Mouse (Mus musculus) frontal cortex, postnatal 14 days (tissue): ENCODE results near the gene March1.
"Not testable (repeated sequence)": the region's sequence is repeated elsewhere in the genome, so short reads cannot be mapped to it uniquely, and the experiment has no call there.

Source experiments
- DNase-seq, 2 experiments: peaks; one replicate each; pipeline ENCODE4 v3.0.0; 2022; ENCODE audit warnings: low spot score in 2 of 2

The March1 gene

DNA sequence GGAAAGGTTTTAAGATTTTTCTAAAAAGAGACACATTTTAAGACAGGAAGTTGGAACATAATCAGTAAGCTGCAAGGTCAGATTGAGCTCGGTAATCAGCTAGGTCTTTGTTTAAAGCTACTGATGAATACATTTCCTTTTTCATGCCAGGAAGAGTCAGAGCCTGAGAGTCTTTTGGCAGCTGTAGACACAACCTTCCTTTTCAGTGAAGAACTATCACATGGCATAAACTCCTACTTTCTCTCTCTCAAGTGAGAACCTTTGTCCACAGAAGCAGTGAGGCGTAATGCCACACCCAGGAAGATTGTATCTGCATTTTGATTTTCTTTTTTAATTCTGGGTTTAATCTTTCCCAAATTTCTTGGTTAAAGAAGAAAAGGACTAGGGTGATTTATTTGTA lies 795.4 kb downstream of the March1 start:
- DNase-seq, result no peak

DNA sequence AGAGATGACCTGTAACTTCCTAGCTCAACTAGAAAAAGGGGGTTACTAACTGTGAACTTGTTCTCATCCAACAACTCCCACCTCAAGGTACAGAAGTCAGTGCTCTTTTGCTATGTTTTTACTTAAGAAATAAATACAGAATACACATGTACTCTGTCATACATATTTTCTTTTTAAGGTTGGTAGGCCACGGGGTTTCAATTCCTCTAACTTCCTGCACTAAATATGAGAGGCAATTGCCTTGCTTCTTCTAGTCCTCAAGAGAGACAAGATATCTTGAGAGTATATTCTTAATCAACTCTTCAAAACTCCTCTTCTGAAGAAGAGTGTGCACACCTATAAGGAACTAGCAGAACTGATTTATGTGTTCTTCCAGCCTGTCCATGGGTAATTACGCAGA lies 797.5 kb downstream of the March1 start:
- DNase-seq, result no peak

DNA sequence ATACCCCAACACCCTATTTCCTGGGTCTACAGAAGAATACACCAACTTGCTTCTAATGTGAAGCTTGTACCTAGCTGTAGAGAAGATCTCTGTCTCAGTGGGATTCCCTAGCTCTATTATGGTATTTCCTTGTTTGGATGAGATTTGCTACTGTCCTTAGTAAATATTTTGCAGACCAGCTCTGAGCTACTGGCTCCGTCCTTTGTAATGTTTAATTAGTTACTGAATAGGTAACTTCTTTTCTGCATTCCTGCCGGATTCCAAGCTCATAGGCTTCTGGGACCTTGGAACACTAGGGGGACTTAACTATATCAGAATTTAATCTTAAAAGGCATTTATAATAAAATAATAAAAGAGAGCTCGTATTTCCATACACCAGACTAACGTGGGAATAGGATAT lies 799.9 kb downstream of the March1 start:
- DNase-seq, result not testable (repeated sequence)

DNA sequence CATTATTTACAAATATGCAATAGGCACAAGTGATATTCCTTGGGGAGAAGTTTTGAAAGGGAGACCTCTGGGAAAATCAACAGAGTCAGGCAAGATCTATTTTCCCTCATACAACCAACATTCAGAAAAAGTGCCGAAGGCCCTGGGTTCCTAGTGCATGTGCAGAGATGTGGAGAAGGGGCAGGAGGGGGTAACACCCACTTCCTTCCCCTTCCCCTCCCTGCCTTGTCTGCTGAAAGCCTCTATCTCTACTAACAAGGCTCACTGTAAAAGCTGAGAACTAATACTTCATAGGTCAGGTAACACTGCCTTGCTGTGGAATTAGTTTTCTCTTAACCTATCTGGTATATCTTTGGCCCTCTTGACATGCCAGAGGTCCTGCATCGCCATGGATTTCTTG lies 812.9 kb downstream of the March1 start:
- DNase-seq, result no peak

DNA sequence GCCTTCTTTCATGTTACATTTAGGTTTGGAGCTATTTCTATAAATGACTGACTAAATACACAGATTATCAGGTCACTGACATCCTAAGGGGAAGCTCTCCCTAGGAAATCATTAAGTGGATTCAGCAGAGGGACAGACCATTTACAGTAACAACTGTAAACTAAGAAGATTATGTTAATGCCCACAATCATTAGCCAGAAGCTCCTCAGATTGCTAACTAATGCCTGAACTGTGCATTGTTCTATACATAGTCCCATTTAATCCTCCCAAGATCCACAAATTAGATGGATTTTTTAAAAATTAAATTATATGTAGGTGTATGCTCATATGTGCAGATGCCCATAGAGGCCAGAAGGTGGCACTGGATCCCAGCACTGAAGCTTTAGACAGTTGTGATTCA lies 815.9 kb downstream of the March1 start:
- DNase-seq, result no peak

DNA sequence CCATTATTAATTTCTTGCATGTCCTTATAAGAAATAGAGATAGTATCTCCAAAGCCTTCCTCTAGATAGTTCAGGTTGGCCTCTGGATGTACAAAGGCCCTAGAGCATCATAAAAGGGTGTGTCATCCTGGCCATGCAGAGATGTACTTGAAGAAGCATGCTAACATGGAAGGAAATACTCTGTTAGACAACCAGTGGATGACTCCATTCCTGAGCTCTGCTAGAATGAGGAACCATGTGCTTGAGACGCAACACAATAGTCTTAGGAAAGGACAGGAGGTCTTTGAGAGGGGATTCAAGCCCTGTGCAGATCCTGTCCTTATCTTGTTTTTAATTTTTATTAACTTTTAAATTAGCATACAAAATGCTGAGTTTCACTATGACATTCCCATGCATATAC lies 819.1 kb downstream of the March1 start:
- no peak for DNase-seq

DNA sequence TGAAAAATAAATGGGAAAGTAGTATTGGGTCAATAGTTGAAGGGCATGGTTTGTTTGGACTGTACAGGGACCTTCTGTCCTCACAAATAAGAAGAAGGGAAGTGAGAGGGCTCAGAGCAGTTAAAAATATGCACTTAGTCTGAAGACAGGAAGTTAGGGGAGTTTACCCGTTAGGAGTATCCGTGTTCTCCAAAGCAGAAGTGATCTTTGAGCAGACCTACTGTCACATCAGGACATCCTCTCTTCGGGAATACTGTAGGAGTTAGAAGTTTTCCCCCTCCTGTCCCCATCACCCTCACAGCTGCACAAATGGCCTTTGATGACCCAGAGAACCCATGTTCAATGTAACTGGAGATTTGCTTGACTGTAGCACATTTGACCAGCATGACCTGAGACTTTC lies 820.2 kb downstream of the March1 start:
- DNase-seq, result no peak

DNA sequence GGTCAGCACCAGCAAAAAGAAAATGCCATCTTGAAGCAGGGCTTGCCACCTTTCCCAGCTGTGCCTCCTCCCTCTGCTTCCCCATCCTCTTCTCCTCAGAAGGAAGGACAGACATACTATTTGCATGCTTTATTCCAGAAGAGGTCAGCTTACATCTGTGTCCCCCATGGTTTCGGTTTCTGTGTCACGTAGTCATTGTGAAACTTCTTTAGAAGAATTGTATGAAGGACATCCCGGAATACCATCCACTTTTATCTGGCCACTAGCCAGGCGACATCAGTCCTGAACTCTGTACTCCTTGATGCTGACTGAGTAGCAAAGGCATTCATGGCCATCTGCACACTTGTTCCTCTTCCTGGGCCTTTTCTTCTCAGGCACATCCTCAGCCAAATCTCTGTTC lies 820.8 kb downstream of the March1 start:
- DNase-seq, result no peak

DNA sequence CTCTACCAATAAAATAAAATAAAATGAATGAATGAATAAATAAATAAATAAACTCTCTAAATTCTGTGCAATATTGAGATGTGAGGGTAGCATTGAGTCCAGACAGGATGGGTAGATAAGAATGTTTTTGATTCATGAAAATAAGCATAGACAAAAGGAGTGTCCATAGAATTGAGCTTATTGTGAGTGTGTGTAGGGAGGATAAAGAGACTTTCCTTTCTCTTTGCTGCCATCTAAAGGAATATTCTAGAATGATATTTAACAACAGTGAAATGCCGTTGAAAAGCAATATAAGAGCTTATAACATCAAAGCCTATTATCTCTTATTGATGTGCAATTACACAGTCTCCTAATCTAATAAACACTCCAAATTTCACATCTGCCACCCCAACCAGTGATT lies 823.4 kb downstream of the March1 start:
- DNase-seq, result no peak

DNA sequence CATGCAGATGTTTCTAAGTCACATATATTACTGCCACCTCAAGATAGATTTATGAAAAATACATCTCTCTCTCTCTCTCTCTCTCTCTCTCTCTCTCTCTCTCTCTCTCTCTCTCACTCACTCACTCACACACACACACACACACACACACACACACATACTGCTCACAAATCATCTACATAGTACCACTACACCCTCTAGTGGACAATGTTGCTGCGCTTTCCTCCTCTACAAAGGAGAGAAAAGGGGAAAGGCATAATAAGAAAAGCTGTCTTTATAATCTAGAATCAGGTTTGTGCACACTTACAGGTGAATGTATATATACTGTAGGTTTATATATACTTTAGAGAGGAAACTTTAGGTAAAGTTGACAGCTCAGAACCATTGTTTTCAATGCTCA lies 825.1 kb downstream of the March1 start:
- DNase-seq, result no peak

DNA sequence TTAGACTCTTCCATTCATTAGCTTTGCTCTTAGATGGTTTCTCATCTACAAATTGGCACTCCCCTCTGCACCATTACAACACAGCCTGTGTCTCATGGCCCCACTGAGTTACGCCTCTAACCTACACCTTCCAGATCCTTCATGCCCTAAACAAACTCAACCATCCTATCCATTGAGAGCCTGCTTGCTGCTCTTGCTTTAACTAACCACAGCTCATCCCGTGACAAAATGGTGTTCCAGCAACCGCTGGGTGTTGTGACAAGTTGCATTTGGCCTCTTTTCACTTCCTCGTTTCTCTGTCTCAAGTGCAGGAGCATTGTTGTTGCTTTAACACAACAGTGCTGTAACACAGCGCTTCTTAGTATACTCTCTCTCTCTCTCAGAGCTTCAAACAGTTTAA lies 826.4 kb downstream of the March1 start:
- no peak for DNase-seq

DNA sequence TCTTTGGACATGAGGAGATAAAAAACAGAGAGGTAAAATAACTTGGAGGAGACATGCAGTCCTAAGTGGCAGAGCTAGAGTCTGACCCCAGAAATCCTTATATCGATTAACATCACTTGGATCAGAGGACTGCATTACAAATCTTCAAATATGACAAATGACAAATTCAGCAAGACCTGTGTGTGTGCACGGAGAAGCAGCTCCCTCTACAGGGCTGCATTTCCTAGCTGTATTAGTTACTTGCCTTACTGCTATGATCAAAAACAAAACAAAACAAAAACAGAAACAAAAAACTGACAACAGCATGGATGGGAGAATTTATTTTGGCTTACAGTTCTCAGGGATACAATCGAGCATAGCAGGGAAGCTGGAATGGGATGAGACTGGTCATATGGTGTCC lies 827.7 kb downstream of the March1 start:
- no peak for DNase-seq

DNA sequence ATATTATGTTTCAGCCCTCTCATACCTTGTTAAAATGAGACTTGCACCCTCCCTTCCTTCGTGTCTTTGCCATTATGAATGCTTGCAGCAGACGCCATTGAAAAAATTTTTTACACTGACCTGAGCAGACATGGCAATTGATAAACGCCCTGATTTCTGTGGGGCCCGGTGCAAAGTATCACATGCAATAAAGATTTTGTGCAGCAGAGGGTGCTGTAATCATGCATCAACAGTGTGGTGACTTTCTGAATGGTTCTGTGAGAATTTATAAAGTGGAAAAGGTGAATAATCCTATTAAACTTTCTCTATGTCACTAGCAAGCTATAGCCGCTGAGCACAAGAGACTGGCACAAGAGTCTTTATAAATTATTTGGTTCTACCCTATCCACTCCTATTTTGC lies 833.0 kb downstream of the March1 start:
- peak in 1 of 2 experiments; percentile 38 for DNase-seq

DNA sequence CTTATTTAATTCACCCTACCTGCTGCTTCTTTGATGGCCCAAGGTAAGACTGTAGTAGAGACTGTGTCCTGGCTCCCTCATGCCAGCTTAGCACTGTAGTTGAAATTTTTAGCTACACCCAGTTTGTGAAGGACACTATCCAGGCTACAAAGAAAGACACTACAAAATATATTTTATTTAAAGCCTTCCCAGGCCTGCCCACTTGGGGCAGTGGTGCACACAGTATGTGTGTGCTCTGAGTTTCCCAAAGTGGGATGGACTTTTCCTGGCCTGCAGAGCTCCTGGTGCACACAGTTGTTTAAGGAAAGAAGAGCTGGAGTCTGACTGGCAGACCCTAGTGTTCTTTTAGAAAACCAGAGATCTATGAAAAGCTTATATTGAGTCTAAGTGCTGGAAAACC lies 839.4 kb downstream of the March1 start:
- no peak for DNase-seq

DNA sequence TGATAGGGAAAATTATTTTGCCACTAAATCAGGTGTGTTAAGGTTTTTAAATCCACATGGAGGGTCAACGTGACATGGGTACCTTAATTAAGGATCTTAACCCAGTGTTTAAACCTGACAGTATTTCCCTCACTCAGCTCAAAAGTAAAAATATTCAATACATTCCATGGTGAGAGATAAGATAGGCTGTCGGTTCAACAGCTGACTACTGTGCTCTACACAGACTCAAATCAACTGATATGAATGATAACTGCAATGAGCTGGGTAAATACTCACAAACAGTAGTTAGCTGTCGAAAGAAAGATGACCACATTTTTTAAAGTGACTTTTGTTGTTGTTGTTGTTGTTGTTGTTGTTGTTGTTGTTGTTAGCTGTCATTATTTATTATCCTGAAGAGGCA lies 852.1 kb downstream of the March1 start:
- no peak for DNase-seq

DNA sequence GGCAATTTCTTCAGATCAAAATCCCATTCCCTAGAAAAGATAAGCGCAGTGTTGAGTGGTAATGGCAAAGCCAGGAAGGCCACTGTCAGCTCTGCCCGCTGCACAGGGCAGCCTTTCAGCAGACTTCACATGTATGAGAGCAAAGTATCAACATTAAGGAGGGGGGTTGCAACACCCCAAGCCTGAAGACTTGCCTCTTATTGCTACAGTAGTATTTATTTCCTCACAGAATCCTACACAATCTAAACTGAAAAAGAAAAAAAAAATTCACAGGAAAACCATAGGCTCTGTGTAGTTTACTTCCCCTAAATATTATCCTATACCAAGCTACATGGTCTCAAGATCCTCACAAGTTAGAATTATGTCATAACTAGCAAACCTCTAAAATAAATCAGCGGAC lies 859.2 kb downstream of the March1 start:
- DNase-seq, result no peak

DNA sequence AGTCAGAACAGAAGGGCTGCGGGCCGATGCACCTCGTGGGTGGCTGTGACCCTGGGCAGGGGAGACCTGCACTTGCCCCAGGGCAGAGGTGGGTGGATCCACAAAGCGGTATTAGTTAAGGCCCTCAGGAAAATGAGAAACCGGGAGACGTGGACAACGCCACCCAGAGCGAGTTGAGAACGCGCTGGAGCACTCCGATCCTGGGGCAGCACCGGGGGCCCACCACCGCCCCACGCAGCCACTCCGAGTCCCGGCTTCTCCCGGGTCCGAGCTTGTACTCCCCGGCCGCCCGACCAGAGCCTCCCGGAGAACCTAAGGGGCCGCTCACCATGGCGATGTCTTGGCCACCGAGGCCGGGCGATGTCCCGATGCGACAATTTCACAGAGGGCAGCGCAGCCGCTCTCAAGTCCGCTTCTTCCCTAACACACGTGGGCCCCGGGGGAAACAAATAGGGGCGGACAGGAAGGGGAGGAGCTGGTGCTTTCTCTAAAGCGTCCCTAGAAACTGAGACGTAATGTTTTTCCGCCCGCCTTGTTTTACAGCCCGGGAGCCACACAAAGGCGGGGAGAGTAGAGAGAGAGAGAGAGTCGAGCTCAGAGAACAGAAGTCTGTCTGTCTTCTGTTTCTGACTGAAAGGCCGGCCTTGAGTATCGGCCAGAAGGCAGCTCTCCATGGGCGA lies 868.5 kb downstream of the March1 start, which contains the start of gene Tma16:
TSS of gene Tma16 (minus strand) at position 447 of the 680 bp plus-strand sequence.
- peak; percentile 74 for DNase-seq

DNA sequence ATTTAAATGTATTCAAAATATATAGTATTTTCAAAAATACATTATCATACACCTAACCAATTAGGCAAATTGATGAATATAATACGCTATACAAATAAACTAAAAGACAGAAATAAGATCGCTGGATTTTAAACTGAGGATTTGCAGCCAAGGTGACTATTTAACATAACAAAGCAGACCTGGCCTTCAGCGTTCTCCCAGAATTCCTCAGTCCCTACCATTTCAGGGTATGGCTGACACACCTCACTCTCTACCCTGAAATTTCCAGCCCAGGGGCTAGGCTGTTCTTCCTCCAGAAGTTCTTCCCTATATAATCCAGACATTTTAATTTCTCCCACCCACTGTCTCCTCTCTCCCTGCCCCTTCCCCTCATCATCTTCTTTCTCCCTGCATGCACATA lies 870.9 kb downstream of the March1 start:
- no peak for DNase-seq

DNA sequence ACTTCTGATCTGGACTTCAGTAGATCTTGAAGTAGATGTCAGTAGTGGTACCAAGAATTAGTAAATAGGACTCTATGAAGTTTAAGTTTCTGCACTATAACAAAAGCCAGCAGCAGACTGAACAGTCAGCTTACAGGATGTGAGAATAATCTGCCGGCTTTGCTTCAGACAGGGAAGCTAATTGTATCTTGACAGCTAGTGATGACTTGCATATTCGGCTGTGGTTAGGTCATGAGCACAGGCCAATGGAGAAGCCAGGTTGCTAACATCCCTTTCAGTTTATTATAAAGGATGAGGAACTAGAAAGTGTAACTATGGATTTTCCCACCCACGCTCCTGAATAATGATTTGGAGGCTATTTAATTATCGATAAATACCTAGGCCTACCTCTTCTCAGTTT lies 872.9 kb downstream of the March1 start:
- no peak for DNase-seq

DNA sequence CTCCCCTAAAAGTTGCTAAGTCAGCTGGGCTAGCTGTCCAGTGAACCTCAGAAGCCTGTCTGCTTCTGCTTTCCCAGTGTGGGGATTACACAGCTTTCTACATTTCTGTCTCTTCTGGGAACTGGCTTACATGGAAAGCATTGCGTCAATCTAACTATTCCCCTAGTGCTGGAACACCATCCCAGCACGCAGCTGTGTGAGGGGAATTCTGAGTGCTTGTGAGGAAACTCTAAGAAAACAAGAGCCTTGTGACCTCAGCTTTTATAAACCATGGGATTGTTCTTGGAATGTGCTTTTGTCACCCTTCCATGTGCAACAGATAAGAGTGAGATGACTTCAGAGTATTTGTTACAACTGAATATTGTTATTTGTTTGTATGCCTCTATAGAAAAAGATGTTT lies 876.8 kb downstream of the March1 start:
- DNase-seq, result no peak

DNA sequence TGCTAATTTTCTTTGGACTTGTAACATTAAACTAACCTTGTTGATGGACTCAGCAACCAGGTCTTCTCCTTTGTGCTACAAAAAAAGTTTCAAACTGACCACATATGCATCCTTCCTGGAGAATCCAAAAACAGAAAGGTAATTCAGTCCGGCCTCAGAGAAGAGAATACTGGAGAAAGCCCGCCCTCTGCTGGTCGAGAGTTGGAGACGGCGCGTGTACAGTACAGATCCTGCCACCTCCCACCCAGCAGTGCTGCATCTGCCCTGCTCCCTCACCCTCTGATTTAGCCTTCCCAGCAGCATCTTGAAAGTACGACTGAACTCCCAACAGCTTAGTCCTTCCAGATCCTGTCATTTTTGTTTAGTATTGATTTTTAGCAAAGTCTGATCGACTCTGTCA lies 878.0 kb downstream of the March1 start:
- DNase-seq, result peak; percentile 29 to 82

DNA sequence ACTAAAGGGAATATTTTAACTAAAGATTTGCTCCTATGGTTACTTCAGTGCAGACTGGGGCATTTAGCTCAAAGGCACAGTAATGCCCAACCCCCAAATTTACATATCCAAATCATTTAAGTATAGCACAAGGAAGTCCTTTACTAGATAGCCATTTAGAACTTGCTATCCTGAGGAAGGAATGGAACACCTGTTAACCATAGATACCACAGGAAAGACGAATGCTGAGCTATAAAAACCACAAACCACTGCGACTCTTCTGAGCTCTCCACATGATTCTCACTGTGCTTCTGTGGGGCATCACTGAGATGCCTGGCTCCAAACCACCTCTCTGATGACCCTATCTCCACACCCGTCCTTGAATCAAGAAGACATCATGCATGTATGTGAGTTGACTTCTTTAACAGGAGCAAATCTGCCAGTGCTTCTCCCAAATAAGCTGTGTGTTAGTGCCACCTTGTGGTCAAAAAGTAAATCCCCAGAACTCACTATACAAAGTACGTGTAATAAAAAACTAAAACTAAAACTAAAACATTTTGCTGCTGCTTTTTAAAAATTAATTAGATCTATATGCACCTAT lies 879.4 kb downstream of the March1 start:
- DNase-seq, result peak in 1 of 2 experiments; percentile 25

DNA sequence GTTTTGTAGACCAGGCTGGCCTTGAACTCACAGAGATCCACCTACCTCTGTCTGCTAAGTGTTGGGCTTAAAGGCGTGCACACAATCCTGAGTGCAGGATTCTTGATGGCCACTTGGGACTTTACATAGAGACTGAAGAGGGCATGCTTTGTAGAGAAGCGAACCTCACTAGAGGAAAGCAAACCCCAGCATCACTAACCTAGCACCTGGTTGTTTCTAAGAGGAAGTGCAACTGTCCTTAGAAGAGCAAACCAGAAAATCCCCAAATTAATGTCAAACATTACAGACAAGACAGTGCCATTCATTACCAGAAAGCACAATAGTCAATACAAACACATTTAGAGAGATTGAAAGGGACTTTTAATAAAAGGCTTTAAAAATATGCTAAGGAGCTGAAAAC lies 885.7 kb downstream of the March1 start:
- no peak for DNase-seq

DNA sequence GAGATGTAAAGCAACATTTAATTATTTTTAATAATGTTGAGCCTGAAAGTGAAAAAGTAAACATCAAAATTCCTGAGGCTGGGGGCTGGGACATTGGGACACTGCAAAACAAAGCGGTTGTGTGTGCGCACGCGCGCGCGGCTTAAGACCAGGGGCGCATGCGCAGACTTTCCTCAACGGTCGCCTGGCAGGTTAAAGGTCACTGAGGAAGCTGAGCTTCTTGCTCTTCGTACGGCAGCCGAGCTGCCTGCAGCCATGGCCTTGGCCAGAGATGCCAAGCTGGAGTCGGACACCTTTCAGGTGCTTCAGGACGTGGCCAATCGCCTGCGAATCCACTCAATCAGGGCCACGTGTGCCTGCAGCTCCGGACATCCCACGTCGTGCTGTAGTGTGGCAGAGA lies 893.8 kb downstream of the March1 start, which contains the start of gene Tktl2:
TSS of gene Tktl2 (plus strand) at position 220 of the 400 bp plus-strand sequence.
- DNase-seq, result no peak
